Mouse (Mus musculus): ENCODE results near the gene Zswim5. TPM values are rescaled to one million over a fixed set of nuclear protein-coding genes. Genes with fewer than 3 reads are reported as not detected.

The Zswim5 gene
- polyA plus RNA-seq, 1 experiment = 0.72 TPM

DNA sequence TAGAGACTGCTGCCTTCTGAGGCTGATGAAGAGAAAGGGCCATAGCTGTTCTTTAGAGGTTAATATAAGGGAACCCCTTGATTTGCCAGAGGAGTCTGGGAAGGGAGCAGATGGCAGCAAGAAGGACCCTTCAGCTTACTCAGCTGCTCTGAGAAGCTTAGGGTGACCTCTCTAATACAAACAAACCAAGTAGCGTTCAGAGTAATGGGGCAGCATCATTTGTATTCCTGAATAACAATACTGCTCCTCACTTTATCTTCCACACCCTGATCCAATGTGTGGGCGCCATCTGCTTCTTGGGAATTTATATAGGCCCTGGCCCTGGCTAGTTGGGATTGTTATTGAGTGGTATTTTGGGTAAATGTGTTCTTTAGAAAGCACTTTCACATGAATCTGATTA lies 65.5 kb downstream of the Zswim5 start:
- H3K4me3 ChIP-seq (replicated peaks; ENCODE audit: control insufficient read depth, low read depth, low read length) = no peak overlapping the region
- H3K27ac ChIP-seq (ENCODE audit: control insufficient read depth, insufficient read depth, low read depth, low read length, poor library complexity) = no peak overlapping the region
- TF ChIP-seq CTCF (IDR thresholded peaks at IDR 0.05; ENCODE audit: control insufficient read depth, insufficient read depth, low read length) (no peak), POLR2A (IDR thresholded peaks at IDR 0.05; ENCODE audit: borderline replicate concordance, control insufficient read depth, low read depth, low read length) (no peak)
- 82% methylated on average over 2 of the region's 2 CpGs for WGBS
- no peaks in the 10 kb centered on the region for H3K4me1 ChIP-seq (ENCODE audit: control insufficient read depth, insufficient read depth, low read length)

DNA sequence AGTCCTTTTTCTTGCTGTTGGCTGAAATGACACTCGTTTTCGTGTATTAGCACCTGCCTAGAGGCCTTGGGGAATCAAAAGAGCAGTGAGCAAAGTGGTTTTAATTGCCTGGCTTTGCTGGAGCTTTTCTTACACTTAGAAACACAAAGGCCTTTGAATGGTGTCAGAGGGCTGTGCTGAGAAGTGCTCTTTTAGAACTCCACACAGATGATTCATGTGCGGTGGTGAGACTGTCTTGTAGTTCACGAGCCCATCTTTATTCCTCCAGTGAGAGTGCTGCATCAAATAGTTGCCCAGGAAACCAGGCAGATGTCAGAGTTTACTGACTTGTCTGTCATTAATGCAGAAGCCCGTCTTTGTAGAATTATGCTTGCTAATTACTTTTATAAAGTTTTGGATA lies 66.9 kb downstream of the Zswim5 start:
- no peak for TF ChIP-seq POLR2A (IDR thresholded peaks at IDR 0.05; ENCODE audit: borderline replicate concordance, control insufficient read depth, low read depth, low read length)
- no peak for TF ChIP-seq CTCF (IDR thresholded peaks at IDR 0.05; ENCODE audit: control insufficient read depth, insufficient read depth, low read length)
- WGBS = 80% methylated on average over 5 of the region's 5 CpGs
- H3K4me3 ChIP-seq (replicated peaks; ENCODE audit: control insufficient read depth, low read depth, low read length) = no peak overlapping the region

DNA sequence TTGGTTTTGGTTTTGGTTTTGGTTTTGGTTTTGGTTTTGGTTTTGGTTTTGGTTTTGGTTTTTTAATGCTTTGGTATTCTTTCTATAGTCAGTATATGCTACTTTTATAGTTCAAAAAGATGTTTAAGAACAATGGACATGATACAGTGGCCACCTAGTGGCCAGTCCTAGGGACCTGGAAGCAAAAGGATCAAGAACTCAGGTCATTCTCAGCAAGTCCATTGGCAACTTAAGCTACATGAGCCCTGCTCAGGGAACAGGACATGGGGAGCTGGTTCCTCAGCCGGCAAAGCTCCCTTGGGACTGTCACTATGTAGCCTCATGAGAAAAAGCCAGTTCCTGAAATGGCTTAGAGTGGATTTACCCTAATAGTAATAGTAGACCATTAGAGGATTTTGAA lies 74.5 kb downstream of the Zswim5 start:
- 57% methylated on average over 1 of the region's 1 CpGs for WGBS
- TF ChIP-seq POLR2A (IDR thresholded peaks at IDR 0.05; ENCODE audit: borderline replicate concordance, control insufficient read depth, low read depth, low read length) = no peak
- no peak for TF ChIP-seq CTCF (IDR thresholded peaks at IDR 0.05; ENCODE audit: control insufficient read depth, insufficient read depth, low read length)
- Histone ChIP-seq H3K27ac (ENCODE audit: control insufficient read depth, insufficient read depth, low read depth, low read length, poor library complexity) (no peak overlapping the region), H3K4me1 (ENCODE audit: control insufficient read depth, insufficient read depth, low read length) (no peaks in the 10 kb centered on the region), H3K4me3 (replicated peaks; ENCODE audit: control insufficient read depth, low read depth, low read length) (no peak overlapping the region)

More for the DNA sequence above, 66.9 kb downstream of the Zswim5 start:
- Histone ChIP-seq H3K4me1 (ENCODE audit: control insufficient read depth, insufficient read depth, low read length) (no peaks in the 10 kb centered on the region), H3K27ac (ENCODE audit: control insufficient read depth, insufficient read depth, low read depth, low read length, poor library complexity) (no peak overlapping the region)

DNA sequence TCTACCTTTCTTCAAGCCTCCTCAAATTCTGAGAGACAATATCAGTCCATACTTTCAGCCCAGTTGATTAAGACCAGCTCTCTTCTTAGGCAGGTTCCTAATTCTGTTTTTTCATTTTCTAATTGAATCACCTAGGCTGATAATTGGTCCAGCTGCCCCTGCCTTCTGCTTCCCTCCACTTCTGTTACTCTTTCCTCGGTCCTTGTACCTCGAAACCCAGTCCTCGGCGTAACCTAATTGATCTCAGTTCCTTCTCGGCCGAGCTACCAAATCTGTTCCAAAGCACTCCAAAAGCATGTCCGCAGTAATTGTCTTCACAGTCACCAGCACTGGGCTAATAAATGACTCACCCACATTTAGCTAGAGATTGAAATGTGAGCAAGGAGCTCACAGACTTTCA lies 77.8 kb downstream of the Zswim5 start:
- 83% methylated on average over 7 of the region's 7 CpGs for WGBS
- no peak overlapping the region for H3K4me3 ChIP-seq (replicated peaks; ENCODE audit: control insufficient read depth, low read depth, low read length)
- no peak overlapping the region for H3K27ac ChIP-seq (ENCODE audit: control insufficient read depth, insufficient read depth, low read depth, low read length, poor library complexity)
- no peaks in the 10 kb centered on the region for H3K4me1 ChIP-seq (ENCODE audit: control insufficient read depth, insufficient read depth, low read length)
- TF ChIP-seq CTCF (IDR thresholded peaks at IDR 0.05; ENCODE audit: control insufficient read depth, insufficient read depth, low read length) (no peak), POLR2A (IDR thresholded peaks at IDR 0.05; ENCODE audit: borderline replicate concordance, control insufficient read depth, low read depth, low read length) (no peak)

DNA sequence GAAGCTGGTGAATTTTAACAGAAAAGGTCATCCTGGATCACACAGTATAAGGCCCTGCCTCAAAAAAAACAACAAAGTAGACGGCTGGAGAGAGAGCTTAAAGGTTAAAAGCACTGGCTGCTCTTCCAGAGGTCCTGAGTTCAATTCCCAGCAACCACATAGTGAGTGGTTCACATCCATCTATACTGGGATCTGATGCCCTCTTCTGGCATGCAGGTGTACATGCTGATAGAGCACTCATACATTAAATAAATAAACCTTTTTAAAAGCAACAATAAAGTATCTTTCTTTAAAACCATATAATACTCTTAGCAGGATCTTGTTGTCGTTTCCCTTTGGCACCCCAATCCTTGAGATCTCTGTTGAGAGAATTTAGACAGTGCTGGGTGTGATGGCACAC lies 99.3 kb downstream of the Zswim5 start:
- TF ChIP-seq CTCF (IDR thresholded peaks at IDR 0.05; ENCODE audit: control insufficient read depth, insufficient read depth, low read length) (no peak), POLR2A (IDR thresholded peaks at IDR 0.05; ENCODE audit: borderline replicate concordance, control insufficient read depth, low read depth, low read length) (no peak)
- WGBS = 48% methylated on average over 2 of the region's 2 CpGs
- H3K4me3 ChIP-seq (replicated peaks; ENCODE audit: control insufficient read depth, low read depth, low read length) = no peak overlapping the region
- H3K4me1 ChIP-seq (ENCODE audit: control insufficient read depth, insufficient read depth, low read length) = no peaks in the 10 kb centered on the region
- H3K27ac ChIP-seq (ENCODE audit: control insufficient read depth, insufficient read depth, low read depth, low read length, poor library complexity) = no peak overlapping the region

DNA sequence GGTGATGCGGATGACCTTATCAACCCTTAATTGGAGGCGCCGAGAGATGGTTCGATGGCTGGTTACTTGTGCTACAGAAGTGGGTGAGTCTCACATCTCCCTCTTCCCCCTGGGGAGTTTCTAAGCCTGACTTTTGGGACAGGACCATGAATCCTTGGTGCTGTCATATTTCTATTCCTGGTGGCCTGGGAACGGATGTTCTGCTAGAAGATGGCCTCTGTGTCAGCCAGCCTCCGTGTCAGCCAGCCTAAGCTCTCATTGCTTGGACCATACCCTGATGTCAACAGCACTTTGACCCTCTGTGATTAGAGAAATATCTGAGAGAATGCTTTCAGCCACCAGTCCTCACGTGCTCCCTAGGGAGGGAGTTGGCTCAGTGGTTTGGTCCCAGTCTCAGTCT lies 108.5 kb downstream of the Zswim5 start:
- TF ChIP-seq POLR2A (IDR thresholded peaks at IDR 0.05; ENCODE audit: borderline replicate concordance, control insufficient read depth, low read depth, low read length) (no peak), CTCF (IDR thresholded peaks at IDR 0.05; ENCODE audit: control insufficient read depth, insufficient read depth, low read length) (no peak)
- Histone ChIP-seq H3K4me1 (ENCODE audit: control insufficient read depth, insufficient read depth, low read length) (no peaks in the 10 kb centered on the region), H3K27ac (ENCODE audit: control insufficient read depth, insufficient read depth, low read depth, low read length, poor library complexity) (no peak overlapping the region), H3K4me3 (replicated peaks; ENCODE audit: control insufficient read depth, low read depth, low read length) (no peak overlapping the region)
- 91% methylated on average over 7 of the region's 7 CpGs for WGBS

- Histone ChIP-seq H3K27ac (ENCODE audit: control insufficient read depth, insufficient read depth, low read depth, low read length, poor library complexity) (no peak overlapping the region), H3K4me3 (replicated peaks; ENCODE audit: control insufficient read depth, low read depth, low read length) (no peak overlapping the region), H3K4me1 (ENCODE audit: control insufficient read depth, insufficient read depth, low read length) (no peaks in the 10 kb centered on the region)
- WGBS = 50% methylated on average over 17 of the region's 17 CpGs
- TF ChIP-seq POLR2A (IDR thresholded peaks at IDR 0.05; ENCODE audit: borderline replicate concordance, control insufficient read depth, low read depth, low read length) (no peak), CTCF (IDR thresholded peaks at IDR 0.05; ENCODE audit: control insufficient read depth, insufficient read depth, low read length) (peak; percentile 80)
These were observed 109.4 kb downstream of the Zswim5 start for GRCm38 (mm10) chr4:116986400-116987121.

DNA sequence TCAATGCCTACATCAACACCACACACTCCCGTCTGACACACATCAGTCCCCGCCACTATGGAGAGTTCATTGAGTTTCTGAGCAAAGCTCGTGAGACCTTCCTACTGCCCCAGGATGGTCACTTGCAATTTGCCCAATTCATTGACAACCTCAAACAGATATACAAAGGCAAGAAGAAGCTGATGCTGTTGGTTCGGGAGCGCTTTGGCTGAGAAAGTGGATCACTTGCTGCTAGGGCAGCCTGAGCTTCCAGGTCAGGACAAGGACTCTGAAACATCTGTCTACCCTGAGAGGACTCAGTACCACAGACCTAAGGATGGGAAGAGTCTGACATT lies 109.9 kb downstream of the Zswim5 start:
- TF ChIP-seq POLR2A (IDR thresholded peaks at IDR 0.05; ENCODE audit: borderline replicate concordance, control insufficient read depth, low read depth, low read length) = no peak
- no peak for TF ChIP-seq CTCF (IDR thresholded peaks at IDR 0.05; ENCODE audit: control insufficient read depth, insufficient read depth, low read length)
- Histone ChIP-seq H3K4me1 (ENCODE audit: control insufficient read depth, insufficient read depth, low read length) (no peaks in the 10 kb centered on the region), H3K4me3 (replicated peaks; ENCODE audit: control insufficient read depth, low read depth, low read length) (no peak overlapping the region), H3K27ac (ENCODE audit: control insufficient read depth, insufficient read depth, low read depth, low read length, poor library complexity) (no peak overlapping the region)
- WGBS = 61% methylated on average over 5 of the region's 5 CpGs

DNA sequence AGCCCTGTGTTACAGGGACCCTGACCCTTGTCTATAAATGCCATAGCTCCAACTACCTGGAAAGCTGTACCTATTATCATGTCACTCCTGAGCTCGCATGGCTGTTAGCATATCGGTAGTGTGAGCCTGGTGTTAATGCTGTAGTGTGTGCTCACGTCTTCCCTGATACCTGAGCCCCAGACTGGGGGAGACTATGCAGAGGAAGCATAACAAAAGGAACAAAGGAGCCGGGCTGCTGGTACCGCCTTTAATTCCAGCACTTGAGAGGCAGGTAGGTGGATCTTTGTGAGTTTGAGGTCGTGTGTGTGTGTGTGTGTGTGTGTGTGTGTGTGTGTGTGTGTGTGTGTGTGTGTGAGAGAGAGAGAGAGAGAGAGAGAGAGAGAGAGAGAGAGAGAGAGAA lies 112.6 kb downstream of the Zswim5 start:
- no peak overlapping the region for H3K4me3 ChIP-seq (replicated peaks; ENCODE audit: control insufficient read depth, low read depth, low read length)
- TF ChIP-seq CTCF (IDR thresholded peaks at IDR 0.05; ENCODE audit: control insufficient read depth, insufficient read depth, low read length) = no peak
- no peak for TF ChIP-seq POLR2A (IDR thresholded peaks at IDR 0.05; ENCODE audit: borderline replicate concordance, control insufficient read depth, low read depth, low read length)
- WGBS = 86% methylated on average over 6 of the region's 6 CpGs

More for the DNA sequence above, 112.6 kb downstream of the Zswim5 start:
- H3K4me1 ChIP-seq (ENCODE audit: control insufficient read depth, insufficient read depth, low read length) = no peaks in the 10 kb centered on the region
- no peak overlapping the region for H3K27ac ChIP-seq (ENCODE audit: control insufficient read depth, insufficient read depth, low read depth, low read length, poor library complexity)
